Mouse (Mus musculus) MEL (cell line): ENCODE measurements around the gene Gm20816. TPM values are rescaled to one million over a fixed set of nuclear protein-coding genes. Genes with fewer than 3 reads are reported as not detected.
"Not testable (repeated sequence)": the region's sequence is repeated elsewhere in the genome, so short reads cannot be mapped to it uniquely, and the experiment has no call there.

Experiments used
- DNase-seq: peaks from one replicate; pipeline ENCODE4 v3.0.0; 2011; ENCODE audit warnings: low read depth, low spot score
- H3K27ac ChIP-seq: 2 replicates; pipeline ENCODE4 v1.5.1; 2012; ENCODE audit warnings: low read depth, mild to moderate bottlenecking, control low read depth, low read length, moderate library complexity; ENCODE audit not compliant: control insufficient read depth
- H3K27me3 ChIP-seq, 2 experiments: fragments of 150-350 bp in 1 of 2; sonication (generic) in 1 of 2; 2 replicates each; pipeline ENCODE4 v1.6.1; 2012; ENCODE audit warnings: low read length in 2 of 2, mild to moderate bottlenecking in 2 of 2, improper control_type of control experiment in 1 of 2, moderate library complexity in 1 of 2; ENCODE audit not compliant: insufficient read depth in 2 of 2, control insufficient read depth in 1 of 2
- H3K36me3 ChIP-seq, 2 experiments: 2 replicates each; pipeline ENCODE4 v1.6.1; 2012 to 2014; ENCODE audit warnings: low read length in 2 of 2, improper control_type of control experiment in 1 of 2, inconsistent platforms in 1 of 2, mild to moderate bottlenecking in 1 of 2; ENCODE audit not compliant: insufficient read depth in 2 of 2, control insufficient read depth in 1 of 2
- H3K4me1 ChIP-seq, 2 experiments: fragments of 150-350 bp in 1 of 2; sonication (generic) in 1 of 2; 2 replicates each; pipeline ENCODE4 v1.6.1; 2012; ENCODE audit warnings: low read length in 2 of 2, improper control_type of control experiment in 1 of 2, mild to moderate bottlenecking in 1 of 2; ENCODE audit not compliant: insufficient read depth in 2 of 2, control insufficient read depth in 1 of 2
- H3K4me3 ChIP-seq, 2 experiments: fragments of 150-350 bp in 1 of 2; sonication (generic) in 1 of 2; 2 replicates each; pipeline ENCODE4 v1.5.1; 2012; ENCODE audit warnings: low read depth in 2 of 2, low read length in 2 of 2, mild to moderate bottlenecking in 2 of 2, moderate library complexity in 2 of 2, control low read depth in 1 of 2, improper control_type of control experiment in 1 of 2; ENCODE audit not compliant: control insufficient read depth in 1 of 2, insufficient read depth in 1 of 2
- H3K79me2 ChIP-seq: 2 replicates; pipeline ENCODE4 v1.6.1; 2012; ENCODE audit warnings: mild to moderate bottlenecking, low read length, moderate library complexity; ENCODE audit not compliant: control insufficient read depth, poor library complexity, insufficient read depth
- H3K9ac ChIP-seq: 2 replicates; pipeline ENCODE4 v1.6.1; 2012; ENCODE audit warnings: low read depth, mild to moderate bottlenecking, control low read depth, low read length, moderate library complexity; ENCODE audit not compliant: control insufficient read depth, poor library complexity, severe bottlenecking
- H3K9me3 ChIP-seq: fragments of 150-350 bp; sonication (generic); replicated peaks from 2 replicates; pipeline ENCODE4 v1.6.1; 2012; ENCODE audit warnings: mild to moderate bottlenecking, low read length, improper control_type of control experiment, moderate library complexity; ENCODE audit not compliant: insufficient read depth
- polyA plus RNA-seq, 2 experiments: library from polyadenylated mRNA; stranded (reverse) in 1 of 2; unstranded in 1 of 2; fragments of >175 nt in 1 of 2; fragments of >200 nt in 1 of 2; gene quantifications; 2 replicates each; pipeline versions ENCODE4 v1.2.1 to v1.2.4; 2012; ENCODE audit warnings: low replicate concordance in 2 of 2, low read depth in 1 of 2; ENCODE audit not compliant: insufficient read length in 2 of 2, insufficient read depth in 1 of 2, missing spikeins in 1 of 2
- total RNA-seq: library from RNA; depleted of rRNA; stranded (reverse); fragments of 300-350 nt; gene quantifications from 2 replicates; pipeline ENCODE4 v1.2.3, GENCODE M21; 2012; rRNA removed

The Gm20816 gene
- total RNA-seq (not detected in 2 replicates), polyA plus RNA-seq (not detected)

DNA sequence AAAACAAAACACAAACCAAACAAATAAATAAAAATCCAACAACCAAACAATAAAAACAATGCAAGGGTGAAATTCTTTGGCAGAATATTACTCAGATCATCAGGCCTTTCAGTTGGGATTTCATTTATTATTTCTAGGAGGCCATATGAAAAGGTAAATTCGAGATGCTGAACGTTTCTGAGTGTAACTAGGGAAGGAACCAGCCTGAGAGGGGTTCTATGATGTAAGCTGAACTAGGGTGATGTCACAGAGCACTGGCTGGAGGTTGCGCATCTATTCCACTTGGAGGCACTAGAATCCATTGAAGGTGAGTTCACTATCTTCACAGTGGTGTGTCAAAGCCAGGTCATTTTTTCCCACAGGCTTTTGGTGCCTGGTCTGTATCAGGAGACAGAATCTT is at the start of gene Gm20816:
Gm20816 (plus strand) TSS at position 301 of the 400 bp plus-strand sequence.
- H3K27ac ChIP-seq, DNase-seq, H3K4me1 ChIP-seq, H3K79me2 ChIP-seq, H3K9ac ChIP-seq, H3K27me3 ChIP-seq, H3K36me3 ChIP-seq, H3K9me3 ChIP-seq, H3K4me3 ChIP-seq: not testable (repeated sequence)

Other genes with a start within 250 kb of the Gm20816 start
- not detected in 2 replicates for gene Gm20937, start 243.1 kb upstream of the Gm20816 start, total RNA-seq
- gene Gm20937, start 243.1 kb upstream of the Gm20816 start, polyA plus RNA-seq: not detected